Mouse (Mus musculus) natural killer cell, adult 2 months (primary cell): ENCODE results near the gene Syngr1.
"Not testable (repeated sequence)": the region's sequence is repeated elsewhere in the genome, so short reads cannot be mapped to it uniquely, and the experiment has no call there.

Experiments used
- DNase-seq, 2 experiments: peaks; one replicate each; pipeline ENCODE4 v3.0.0; 2022; ENCODE audit warnings: low spot score in 2 of 2

Syngr1 gene

DNA sequence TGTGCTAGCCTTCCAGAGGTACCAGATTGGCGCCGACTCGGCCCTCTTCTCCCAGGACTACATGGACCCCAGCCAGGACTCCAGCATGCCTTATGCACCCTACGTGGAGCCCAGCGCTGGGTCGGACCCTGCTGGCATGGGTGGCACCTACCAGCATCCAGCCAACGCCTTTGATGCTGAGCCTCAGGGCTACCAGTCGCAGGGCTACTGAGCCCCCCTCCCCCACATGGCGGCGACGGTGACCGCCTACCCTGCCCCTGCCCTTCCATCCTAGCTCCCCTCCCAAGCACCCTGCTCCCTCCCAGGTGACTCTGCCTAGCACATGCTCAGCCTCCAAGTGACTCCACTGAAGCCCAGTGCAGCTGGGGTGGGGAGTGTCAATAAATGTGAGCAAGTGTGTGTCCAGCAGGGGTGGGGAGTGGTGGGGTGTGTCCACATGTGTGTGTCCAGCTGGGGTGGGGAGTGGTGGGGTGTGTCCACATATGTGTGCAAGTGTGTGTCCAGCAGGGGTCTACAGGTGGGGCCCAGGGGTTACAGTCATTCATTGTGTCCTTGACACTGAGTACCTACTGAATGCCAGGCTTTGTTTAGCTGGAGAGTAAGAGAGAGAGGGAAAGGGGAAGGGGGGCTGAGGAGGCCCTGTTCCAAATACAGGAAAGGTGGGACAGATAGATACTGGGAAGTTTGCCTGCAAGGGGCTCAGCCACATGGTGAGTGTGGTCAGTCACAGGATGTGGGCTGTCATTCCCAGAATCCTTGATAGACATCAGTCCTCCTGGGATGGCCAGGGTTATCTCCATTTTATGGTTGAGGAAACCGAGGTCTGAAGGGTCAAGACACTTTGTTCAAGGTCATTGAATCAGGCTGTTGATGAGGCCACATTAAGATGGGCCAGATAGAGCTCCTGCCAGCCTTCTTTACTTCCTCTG, 25.0 kb downstream of the Syngr1 start:
- DNase-seq = no peak

DNA sequence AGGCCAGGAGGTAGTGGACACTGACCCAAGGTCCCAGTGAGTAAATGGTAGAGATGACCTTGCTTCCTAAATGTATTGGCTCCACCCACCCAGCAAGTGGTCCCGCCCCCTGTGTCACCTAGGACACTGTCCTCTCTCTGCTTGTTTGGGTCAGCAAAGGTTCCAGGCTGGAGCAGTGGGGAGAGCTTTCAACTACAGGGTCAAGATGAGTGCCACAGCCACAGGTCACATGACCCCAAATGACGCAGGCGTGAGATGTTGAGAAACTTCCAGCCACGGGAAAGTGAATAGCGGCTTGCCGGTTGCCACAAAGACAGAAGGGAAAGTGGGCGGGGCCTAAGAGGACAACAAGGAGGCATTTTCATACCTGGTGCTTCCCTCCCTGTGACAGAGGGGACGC, 26.0 kb downstream of the Syngr1 start:
- no peak for DNase-seq

DNA sequence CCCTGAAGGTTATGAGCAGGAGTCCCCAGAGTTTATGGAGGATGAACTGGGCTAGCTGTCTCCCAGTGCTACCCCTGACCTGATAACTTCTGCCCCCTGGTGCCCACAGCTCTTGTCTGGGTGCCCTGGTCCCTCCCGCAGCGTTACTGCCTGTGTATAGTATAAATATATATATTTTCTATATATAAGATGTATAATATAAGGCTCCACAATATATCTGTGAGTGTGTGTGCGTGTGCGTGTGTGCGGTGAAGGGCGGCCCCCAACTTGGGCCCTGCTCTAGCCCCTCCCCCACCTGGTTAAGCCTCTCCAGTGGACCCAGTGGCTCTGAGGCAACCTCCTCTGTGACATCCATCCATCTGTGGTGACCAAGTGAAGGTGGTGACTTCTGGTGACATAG, 27.9 kb downstream of the Syngr1 start:
- DNase-seq = no peak

DNA sequence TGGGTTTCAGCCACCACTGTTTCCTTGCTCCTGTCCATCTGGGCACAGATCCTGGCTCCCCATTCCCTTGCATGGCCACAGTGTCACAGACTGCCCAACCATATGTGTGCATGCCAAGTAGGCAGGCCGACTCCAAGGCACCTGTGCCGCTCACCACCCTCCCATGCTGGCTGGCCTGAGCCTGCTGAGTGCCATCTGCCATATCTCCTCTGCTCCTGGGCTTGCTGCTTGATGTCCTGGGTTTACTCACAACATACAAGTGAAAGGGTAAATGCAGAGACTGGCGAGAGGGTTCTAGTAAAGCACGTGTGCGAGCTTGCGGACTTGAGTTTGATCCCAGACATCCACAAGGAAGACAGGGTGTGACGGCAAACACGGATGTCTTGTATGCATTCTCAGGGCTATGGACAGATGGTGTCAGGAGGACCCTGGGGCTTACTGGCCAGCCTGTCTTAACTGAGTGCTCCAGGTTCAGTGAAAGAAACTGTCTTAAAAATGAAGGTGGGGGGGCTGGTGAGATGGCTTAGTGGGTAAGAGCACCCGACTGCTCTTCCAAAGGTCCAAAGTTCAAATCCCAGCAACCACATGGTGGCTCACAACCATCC, 30.7 kb downstream of the Syngr1 start:
- no peak for DNase-seq

DNA sequence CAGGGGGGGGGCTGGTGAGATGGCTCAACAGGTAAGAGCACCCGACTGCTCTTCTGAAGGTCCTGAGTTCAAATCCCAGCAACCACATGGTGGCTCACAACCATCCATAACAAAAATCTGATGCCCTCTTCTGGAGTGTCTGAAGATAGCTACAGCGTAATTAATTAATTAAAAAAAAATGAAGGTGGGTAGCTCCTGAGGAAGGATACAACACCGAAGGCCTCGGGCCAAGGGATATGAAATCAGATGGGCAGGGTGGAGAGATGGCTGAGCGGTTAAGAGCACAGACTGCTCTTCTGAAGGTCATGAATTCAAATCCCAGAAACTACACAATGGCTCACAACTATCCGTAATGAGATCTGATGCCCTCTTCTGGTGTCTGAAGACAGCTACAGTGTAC, 31.3 kb downstream of the Syngr1 start:
- not testable (repeated sequence) for DNase-seq

DNA sequence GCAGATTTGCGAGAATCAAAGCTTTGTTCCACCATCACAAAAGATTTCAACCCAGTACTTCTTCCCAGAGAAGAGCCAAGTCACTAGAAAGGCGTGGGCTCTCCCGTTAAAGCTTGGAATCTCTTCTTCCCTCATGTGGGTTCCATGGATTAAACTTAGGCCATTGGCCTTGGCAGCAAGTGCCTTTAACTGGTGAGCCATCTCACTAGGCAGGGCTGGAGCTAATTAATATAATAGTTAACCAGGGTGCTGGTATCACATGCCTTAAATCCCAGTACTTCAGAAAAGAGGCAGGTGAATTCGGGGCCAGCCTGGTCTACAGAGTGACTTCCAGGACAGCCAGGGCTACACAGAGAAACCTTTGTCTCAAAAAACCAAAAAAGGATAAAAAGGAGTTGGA, 33.5 kb downstream of the Syngr1 start:
- DNase-seq = no peak

DNA sequence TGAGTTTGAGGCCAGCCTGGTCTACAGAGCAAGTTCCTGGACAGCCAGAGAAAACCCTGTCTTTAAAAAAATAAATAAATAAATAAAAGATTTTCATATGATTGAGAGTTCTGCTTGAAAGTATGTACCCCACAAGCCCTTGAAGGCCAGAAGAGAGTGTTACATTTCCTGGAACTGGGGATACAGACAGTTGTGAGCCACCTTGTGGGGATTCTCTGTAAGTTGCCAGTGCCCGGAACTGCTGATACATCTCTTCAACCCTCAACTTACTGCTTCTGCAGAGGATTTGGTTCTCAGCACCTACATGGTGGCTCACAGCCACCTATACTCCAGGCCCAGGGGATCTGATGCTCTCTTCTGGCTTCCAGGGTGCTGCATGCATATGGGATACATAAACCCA, 36.1 kb downstream of the Syngr1 start:
- DNase-seq = no peak

DNA sequence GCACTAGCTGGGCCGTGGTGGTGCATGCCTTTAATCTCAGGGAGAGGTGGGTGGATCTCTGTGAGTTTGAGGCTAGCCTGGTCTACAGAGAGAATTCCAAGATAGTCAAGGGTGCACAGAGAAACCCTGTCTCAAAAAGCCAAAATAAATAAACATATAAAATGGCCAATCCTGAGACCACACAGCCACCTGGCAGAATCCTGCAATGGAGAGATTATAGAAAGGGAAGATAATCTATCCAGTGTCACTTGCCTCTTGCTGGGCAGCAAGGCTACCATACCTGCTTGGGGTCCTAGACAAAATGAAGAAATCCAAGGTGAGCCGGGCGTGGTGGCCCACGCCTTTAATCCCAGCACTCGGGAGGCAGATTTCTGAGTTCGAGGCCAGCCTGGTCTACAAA, 38.8 kb downstream of the Syngr1 start:
- no peak for DNase-seq

DNA sequence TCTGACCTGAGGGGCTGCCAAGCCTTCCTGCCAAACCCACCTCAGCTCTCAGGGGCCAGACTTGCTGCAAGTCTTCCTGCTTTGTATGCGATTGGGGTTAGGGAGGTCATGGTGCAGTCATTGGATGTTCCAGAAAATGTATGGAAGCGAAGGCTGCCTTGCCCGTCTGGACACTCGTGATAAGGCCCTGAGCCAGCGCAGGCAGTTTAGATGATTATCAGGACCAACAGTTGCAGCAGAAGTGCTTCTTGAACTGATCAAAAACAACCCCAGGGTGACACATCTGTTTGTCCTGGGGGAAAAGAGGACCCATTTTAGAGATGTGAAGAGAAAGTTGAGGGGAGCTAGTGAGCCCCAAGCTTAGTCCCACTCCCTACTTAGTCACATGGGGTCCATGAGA, 39.6 kb downstream of the Syngr1 start:
- DNase-seq = no peak

DNA sequence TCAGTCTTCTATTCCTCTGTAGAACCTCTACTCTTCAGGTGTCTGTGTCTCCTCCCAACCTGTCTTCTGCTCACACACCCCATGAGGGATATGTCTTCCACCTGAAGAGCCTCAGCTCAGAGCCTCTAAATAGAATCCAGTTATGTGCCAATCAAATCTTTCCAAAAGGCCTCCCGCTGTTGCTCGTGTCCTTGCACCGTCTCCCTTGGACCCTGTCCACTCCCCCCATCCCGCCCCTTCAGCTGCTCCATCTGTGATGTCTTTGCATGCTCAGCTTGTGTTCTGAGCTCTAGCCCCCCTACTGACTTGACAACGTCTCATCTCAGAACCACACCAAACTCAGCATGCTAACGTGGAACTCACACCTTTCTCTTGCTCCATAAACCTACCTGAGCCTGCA, 40.3 kb downstream of the Syngr1 start:
- no peak for DNase-seq

DNA sequence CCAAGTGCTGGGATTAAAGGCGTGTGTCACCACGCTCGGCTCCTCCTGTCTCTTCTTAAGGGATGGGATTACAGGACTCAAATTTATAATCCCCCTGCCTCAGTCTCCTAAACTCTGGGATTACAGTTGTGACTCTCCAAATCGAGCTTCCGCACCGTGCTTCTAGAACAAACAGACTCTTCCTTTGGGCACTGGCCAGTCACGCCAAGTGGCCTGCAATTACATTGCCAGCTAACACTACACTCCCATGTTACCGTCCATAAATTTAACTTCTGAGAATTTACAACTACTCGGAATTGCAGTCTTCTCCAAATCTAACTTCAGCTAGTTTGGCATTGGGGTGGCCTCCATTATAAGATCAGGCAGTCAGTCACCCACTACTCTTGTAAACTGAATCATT, 41.3 kb downstream of the Syngr1 start:
- DNase-seq = no peak

DNA sequence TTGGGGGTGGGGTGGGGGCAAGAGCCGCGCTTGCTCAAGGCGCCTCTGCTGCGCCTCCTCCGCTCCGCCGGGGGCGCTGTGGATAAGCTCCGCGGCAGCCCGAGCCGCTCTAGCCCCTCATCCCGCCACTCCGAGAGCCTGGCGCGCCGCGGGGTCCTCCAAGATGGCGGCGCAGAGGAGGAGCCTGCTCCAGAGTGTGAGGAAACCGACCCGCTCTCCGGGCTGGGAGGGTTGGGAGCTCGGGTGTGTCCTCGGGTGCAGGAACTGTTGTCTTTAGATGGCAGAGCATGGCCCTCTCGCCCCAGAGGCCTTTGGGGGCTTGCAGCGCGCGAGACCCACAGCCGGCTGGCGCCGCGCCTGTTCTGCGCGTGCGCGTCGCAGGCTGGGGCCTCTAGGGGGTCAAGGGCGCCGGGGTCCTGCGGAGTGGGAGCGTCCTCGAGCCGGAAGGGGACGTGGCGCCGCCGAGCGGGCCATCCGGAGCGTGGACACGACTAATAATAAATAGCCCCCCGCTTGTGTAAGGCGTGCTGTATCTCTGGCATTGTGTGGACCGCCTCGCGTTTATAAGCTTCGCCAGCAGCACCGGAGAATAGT, 42.0 kb downstream of the Syngr1 start, which contains the start of gene Tab1:
Gene Tab1 (plus strand): TSS at position 135 of the 594 bp plus-strand sequence.
- peak; percentile 90 to 92 for DNase-seq

DNA sequence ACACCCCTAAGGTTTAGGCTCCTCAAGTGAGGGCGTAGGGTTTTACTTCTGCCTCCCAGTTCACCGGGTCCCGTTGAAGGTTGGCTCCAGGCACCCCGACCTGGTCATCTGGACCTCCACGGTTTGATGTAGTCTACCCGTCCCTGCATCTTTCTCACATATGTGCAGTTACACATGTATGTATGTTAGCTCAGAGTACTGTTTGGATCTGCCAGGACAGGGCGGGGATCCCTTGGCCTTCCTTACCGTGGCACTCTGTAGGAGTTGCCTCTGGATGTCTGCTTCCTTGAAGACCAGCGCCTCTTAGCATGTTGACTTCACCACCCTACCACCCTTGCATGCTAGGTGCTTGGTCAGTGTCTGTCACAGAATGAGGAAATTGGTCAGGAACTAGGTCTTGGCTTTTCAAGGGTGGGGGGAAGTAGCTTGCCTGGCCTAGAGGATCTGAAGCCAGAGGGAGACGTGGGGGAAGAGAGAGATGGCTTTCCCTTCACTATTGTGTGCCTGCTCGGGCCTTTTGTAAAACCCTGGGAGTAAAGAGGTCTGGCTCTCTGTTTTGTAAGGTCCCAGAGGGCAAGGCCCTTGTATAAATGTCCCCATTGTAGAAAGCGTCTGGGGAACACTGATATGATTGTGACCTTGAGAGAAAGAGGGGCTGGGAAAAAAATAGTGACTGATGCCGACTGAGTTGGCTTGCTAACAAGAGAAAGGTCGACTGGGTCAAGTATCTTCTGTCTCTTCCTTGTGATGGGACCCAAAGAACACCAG, 42.7 kb downstream of the Syngr1 start:
- no peak for DNase-seq

DNA sequence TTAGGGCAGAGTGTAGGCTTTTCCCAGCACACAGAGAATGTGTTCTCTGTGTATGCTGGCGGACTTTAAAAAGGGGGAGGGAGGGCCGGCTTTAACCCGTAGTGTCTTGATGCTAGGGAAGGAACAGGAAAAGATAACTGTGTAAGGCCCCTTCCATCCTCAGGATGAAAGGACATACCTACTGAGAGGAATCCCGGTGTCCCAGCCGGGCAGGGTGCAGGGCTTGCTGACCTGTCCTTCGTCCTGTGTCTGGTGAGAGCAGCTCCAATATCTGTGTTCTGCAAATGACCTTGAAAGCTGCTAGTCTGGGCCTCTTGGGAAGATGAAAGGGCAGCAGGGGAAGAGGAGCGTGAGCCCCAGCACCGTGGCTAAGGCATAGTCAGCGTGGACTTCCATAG, 43.3 kb downstream of the Syngr1 start:
- no peak for DNase-seq

DNA sequence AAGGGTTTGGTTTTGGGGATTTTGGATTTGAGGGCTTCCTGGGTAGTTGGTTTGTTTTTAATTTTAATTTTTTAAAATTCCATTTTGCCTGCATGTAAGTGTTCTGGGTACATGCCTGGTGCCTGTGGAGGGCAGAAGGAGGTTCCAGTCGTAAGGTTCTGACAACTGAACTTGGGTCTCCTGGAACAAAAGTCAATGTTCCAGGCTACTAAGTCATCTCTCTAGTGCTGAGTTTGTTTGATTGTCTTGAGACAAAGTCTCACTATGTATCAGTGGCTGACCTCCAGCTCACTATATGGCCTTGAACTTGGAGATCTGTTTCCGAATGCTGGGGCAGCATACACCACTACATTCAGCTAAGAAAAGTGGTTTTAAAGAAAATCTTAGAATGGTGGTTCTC, 44.4 kb downstream of the Syngr1 start:
- no peak for DNase-seq

DNA sequence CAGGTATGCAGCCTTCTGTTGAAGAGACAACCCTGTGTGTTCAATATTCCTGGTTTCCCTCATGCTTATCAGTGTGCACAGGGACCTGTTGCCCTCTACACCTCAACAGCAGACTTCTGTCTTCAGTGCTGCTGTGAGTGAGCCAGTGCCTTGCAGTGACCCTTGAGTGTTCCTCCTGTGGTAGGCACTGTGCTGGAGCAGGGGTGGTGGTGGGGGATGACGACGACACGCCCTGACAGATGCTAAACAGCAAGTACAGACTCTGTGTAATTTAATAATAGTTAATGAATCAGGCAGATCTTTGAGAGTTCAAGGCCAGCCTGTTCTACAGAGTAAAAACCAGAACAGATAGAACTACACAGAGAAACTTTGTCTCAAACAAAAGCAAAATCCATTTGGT, 45.5 kb downstream of the Syngr1 start:
- DNase-seq = no peak

DNA sequence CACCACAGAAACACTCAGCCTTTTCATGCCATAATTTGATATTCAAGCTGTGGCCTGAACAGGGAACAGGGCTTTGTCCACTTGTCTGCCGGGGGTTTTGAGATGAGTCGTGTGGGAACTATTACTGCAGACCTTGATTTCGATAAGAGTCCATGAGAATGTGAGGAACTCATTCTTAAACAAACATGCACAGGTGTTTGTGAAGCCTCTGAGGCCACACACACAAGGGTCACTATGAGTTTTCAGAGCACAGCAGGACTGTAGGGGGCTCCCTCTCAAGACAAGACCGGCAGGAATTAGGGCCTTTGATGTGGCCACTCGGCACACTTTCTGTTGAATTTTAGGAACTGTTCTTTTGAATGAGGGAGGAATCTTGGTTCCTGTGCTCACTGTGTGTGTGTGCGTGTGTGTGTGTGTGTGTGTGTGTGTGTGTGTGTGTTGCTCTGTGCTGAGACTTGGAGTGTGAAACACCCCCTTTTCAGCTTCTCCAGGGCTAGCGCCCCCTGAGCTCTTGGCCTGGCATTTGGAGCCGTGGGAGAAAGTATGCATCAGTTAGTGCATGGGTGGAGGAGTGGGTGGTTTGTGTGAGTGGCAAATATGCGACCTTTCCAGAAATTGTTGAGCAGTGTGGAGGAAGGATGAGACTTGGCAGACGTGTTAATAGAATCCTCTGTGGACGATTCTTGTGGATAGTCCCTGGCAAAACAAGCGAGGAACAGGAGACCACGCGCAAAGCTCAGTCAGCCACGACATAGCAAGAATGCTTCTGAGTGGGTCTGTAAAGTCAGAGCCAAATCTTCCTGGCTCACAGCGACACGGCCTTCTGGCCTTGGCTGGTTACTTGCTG, 47.0 kb downstream of the Syngr1 start:
- no peak for DNase-seq

DNA sequence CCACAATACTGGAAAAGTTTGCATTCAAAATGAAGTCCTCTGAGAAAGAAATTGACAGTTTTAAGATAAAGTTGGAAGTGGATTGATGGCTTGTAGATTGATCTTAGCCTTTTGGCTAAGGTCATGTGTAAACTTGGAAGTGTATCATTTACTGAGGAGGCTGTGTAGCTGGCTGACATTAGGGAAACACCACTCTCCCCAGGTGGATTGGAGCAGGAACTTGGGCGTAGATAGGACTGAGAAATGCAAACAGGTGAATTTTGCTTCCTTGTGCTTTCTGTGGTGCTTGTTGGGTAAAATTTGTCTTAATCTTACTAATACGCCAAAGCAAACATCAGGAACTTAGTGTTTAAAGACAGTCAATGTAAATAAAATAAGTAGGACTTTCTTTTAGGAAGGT, 49.2 kb downstream of the Syngr1 start:
- no peak for DNase-seq

DNA sequence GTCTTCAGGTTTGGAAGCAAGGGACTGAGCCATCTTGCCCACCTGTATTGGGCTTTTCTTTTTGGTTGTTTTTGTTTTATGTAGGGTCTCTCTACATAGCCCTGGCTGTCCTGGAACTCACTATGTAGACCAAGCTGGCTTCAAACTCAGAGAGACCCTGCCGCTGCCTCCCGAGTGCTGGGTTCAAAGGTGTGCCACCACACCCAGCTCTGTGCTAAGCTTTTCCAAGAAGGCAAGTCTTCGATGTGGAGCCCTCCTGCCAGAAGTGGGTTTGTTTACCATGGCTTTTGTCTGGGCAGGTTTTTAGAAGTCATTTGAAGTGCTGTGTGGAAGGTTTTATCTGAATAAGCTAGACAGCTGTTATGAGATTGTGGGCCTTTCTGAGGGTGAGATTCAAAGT, 49.7 kb downstream of the Syngr1 start:
- DNase-seq = no peak

DNA sequence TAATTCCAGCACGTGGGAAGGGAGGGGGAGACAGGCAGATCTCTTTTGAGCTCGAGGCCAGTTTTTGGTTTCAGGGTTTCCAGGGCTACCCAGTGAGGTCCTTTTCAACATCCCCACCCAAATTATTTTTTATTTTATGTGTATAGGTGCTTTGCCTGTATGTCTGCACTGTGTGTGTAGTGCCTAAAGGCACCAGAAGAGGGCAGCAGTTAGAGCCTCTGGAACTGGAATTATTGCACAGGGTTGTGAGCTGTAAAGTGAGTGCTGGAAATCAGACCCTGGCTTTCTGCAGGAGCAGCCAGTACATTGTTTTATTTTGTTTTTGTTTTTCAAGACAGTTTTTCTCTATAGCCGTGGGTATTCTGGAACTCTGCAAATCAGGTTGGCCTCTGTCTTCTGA, 51.0 kb downstream of the Syngr1 start:
- no peak for DNase-seq

DNA sequence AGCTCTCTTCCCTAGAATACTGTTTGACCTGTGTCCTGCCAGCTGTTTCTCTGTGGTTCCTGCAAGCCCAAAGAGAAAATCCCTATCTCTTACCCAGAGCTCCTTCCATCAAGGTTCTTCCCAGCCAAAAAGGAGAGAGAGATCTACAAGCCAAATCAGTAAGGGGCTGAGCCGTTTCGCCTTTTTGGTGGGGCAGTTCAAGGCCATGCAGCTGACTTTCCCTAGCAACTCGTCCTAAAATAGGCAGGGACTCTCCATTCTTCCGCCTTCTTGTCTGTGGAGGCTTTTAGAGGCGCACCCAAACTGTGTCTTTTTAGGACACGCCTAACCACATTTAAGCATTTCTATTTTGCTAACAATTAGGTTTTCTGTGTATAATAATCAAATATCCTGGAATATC, 52.6 kb downstream of the Syngr1 start:
- no peak for DNase-seq
